Mouse (Mus musculus) lung, adult 2 months (tissue): Measurements from ENCODE around the gene Shq1.

Source experiments
- CTCF ChIP-seq: fragments of 200-500 bp; IDR thresholded peaks from 2 replicates; pipeline ENCODE4 v1.5.1; 2011; ENCODE audit warnings: mild to moderate bottlenecking, low read length, control low read depth; ENCODE audit not compliant: insufficient read depth
- POLR2A ChIP-seq: fragments of 200-500 bp; IDR thresholded peaks from 2 replicates; pipeline ENCODE4 v1.6.1; 2011; ENCODE audit warnings: low read depth, mild to moderate bottlenecking, control low read depth, low read length, borderline replicate concordance; ENCODE audit errors: extremely low read depth

DNA sequence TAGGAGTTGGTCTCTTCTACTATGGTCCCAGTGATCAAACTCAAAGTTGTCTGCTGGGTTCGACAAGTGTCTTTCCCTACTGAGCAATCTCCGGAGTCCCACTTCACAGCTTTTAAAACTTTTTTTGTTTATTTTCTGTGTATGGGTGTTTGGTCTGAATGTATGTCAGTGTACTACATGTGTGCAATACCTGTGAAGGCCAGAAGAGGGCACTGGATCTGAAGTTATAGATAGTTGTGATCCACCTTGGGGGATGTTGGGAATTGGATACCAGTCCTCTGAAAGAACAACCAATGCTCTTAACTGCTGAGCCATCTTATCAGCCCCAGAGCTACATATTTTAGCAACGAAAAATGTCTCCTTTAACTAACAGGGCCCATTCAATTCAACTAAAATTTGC, 62.5 kb downstream of the Shq1 start:
- no peak for TF ChIP-seq CTCF
- no peak for TF ChIP-seq POLR2A
